8 mouse cellular contexts compared by ENCODE assay signal in genomic region chr7:19420821-19421636, GRCm38 (mm10). TPM values are rescaled to one million over a fixed set of nuclear protein-coding genes. Genes with fewer than 3 reads are reported as not detected.
A peak's percentile ranks its signal among the peaks of the same experiment; 100 is the strongest.
DNase-seq lines count a peak whose midpoint lies in the region; ATAC-seq and TF ChIP-seq lines count a peak whose summit lies in the region.

No protein-coding gene starts in this region.

- H3K27ac ChIP-seq in ES-Bruce4 (ENCODE audit: insufficient read depth, low read length): no peak overlapping the region
- no peak overlapping the region for H3K27ac ChIP-seq in forebrain, embryonic 14.5 days (ENCODE audit: low read depth, low read length)
- H3K27ac ChIP-seq in neural tube, embryonic 15.5 days (replicated peaks): no peak overlapping the region

- TF ChIP-seq EP300 in ES-Bruce4 (IDR thresholded peaks at IDR 0.05; ENCODE audit: insufficient read depth, low read depth, low read length): no peak

- ATAC-seq in forebrain, embryonic 14.5 days: peak; percentile 98
- peak; percentile 96 for ATAC-seq in neural tube, embryonic 15.5 days (ENCODE audit: low FRiP score)

- no peaks in the 10 kb centered on the region for H3K36me3 ChIP-seq in ES-Bruce4 (ENCODE audit: control insufficient read depth, insufficient read depth, low read length, poor library complexity, severe bottlenecking)
- peaks cover 12% of the 10 kb centered on the region for H3K36me3 ChIP-seq in forebrain, embryonic 14.5 days (ENCODE audit: control insufficient read depth, insufficient read depth, low read length)
- H3K36me3 ChIP-seq in neural tube, embryonic 15.5 days: peaks cover 19% of the 10 kb centered on the region

- H3K27me3 ChIP-seq in ES-Bruce4 (ENCODE audit: control insufficient read depth, insufficient read depth, low read length, poor library complexity, severe bottlenecking): no peaks in the 10 kb centered on the region; the same call in 1 of the 2 replicates
- peaks cover 19% of the 10 kb centered on the region for H3K27me3 ChIP-seq in forebrain, embryonic 14.5 days (replicated peaks; ENCODE audit: control insufficient read depth, insufficient read depth, low read length)
- peaks cover 56% of the 10 kb centered on the region for H3K27me3 ChIP-seq in neural tube, embryonic 15.5 days (replicated peaks)

- H3K4me1 ChIP-seq in ES-Bruce4 (ENCODE audit: control insufficient read depth, insufficient read depth, low read length): no peaks in the 10 kb centered on the region
- H3K4me1 ChIP-seq in forebrain, embryonic 14.5 days (ENCODE audit: control insufficient read depth, insufficient read depth, low read length): no peaks in the 10 kb centered on the region
- peaks cover 15% of the 10 kb centered on the region for H3K4me1 ChIP-seq in neural tube, embryonic 15.5 days

- no peaks in the 10 kb centered on the region for H3K9me3 ChIP-seq in ES-Bruce4 (replicated peaks; ENCODE audit: control insufficient read depth, insufficient read depth, low read length, poor library complexity, severe bottlenecking)
- H3K9me3 ChIP-seq in forebrain, embryonic 14.5 days (replicated peaks; ENCODE audit: control insufficient read depth, low read length): no peaks in the 10 kb centered on the region
- no peaks in the 10 kb centered on the region for H3K9me3 ChIP-seq in neural tube, embryonic 15.5 days (replicated peaks)

- H3K4me2 ChIP-seq in forebrain, embryonic 14.5 days (ENCODE audit: low read length): peak overlapping the region; percentile 71
- peak overlapping the region; percentile 82 for H3K4me2 ChIP-seq in neural tube, embryonic 15.5 days

- no peak for TF ChIP-seq POLR2A in ES-Bruce4 (IDR thresholded peaks at IDR 0.05; ENCODE audit: insufficient read depth, low read length)

- intact Hi-C loops in heart, postnatal 25 days (cut with DNase I): no loop called here

- WGBS in forebrain, embryonic 14.5 days: 13% methylated on average over 43 of the region's 43 CpGs
- 11% methylated on average over 43 of the region's 43 CpGs for WGBS in neural tube, embryonic 15.5 days

- H3K9ac ChIP-seq in ES-Bruce4 (ENCODE audit: low read depth, poor library complexity, severe bottlenecking): no peak overlapping the region
- no peak overlapping the region; the same call in 1 of the 2 replicates for H3K9ac ChIP-seq in forebrain, embryonic 14.5 days (ENCODE audit: low read length)
- peak overlapping the region; percentile 47 for H3K9ac ChIP-seq in neural tube, embryonic 15.5 days (replicated peaks)

- H3K4me3 ChIP-seq in ES-Bruce4 (ENCODE audit: low read depth, low read length): peak overlapping the region; percentile 73
- peak overlapping the region; percentile 36 for H3K4me3 ChIP-seq in forebrain, embryonic 14.5 days (ENCODE audit: low read depth, low read length)
- H3K4me3 ChIP-seq in neural tube, embryonic 15.5 days (replicated peaks): peak overlapping the region; percentile 48

- no peak for TF ChIP-seq CTCF in ES-Bruce4 (IDR thresholded peaks at IDR 0.05; ENCODE audit: low read depth, low read length)

- peak; percentile 87 for DNase-seq in cerebellum, adult 11-12 months
- DNase-seq in forebrain, embryonic 14.5 days (ENCODE audit: low spot score): peak; percentile 97
- DNase-seq in heart, postnatal 25 days (ENCODE audit: low spot score): peak; percentile 56
- peak; percentile 84 to 91 for DNase-seq in layer of hippocampus, adult 18-20 months (ENCODE audit: low spot score in 2 of 2)
- DNase-seq in lung, adult 18-20 months: peak; percentile 92 to 96
- peak; percentile 95 for DNase-seq in testis, postnatal 10 days (ENCODE audit: low spot score)

RNA-seq across cellular contexts. Expression of gene Ckm, which starts 16.5 kb away (rescaled TPM):
- polyA plus RNA-seq in ES-Bruce4 (2011; ENCODE audit: insufficient read depth, insufficient read length, low read depth, missing spikeins): not detected in 2 replicates
- polyA plus RNA-seq in forebrain, embryonic 14.5 days (2014; fragmentation: Nextera tagmentation; extraction: Ambion mirVana): not detected in 2 replicates
- 1,000 to 10,000 TPM; 4,463 to 5,048 TPM for total RNA-seq in heart, postnatal 25 days (2021)
- total RNA-seq in layer of hippocampus, adult 18-20 months (2021): not detected
- 16.6 and 38.6 TPM in 2 replicates for polyA plus RNA-seq in neural tube, embryonic 15.5 days (2015; fragmentation: Nextera tagmentation; extraction: Ambion mirVana)

RNA-seq across cellular contexts. Expression of gene Klc3, which starts 17.1 kb away (rescaled TPM):
- 17.6 and 18.7 TPM in 2 replicates for polyA plus RNA-seq in ES-Bruce4 (2011; ENCODE audit: insufficient read depth, insufficient read length, low read depth, missing spikeins)
- 0.81 and 1.3 TPM in 2 replicates for polyA plus RNA-seq in forebrain, embryonic 14.5 days (2014; fragmentation: Nextera tagmentation; extraction: Ambion mirVana)
- under 1 TPM; 0.23 to 0.31 TPM for total RNA-seq in heart, postnatal 25 days (2021)
- total RNA-seq in layer of hippocampus, adult 18-20 months (2021): 1 to 10 TPM; 4.5 to 5.5 TPM
- polyA plus RNA-seq in neural tube, embryonic 15.5 days (2015; fragmentation: Nextera tagmentation; extraction: Ambion mirVana): 1.2 and 4.0 TPM in 2 replicates

RNA-seq across cellular contexts. Expression of gene Mark4, which starts 37.6 kb away (rescaled TPM):
- polyA plus RNA-seq in ES-Bruce4 (2011; ENCODE audit: insufficient read depth, insufficient read length, low read depth, missing spikeins): 33.1 and 33.3 TPM in 2 replicates
- 9.2 and 13.0 TPM in 2 replicates for polyA plus RNA-seq in forebrain, embryonic 14.5 days (2014; fragmentation: Nextera tagmentation; extraction: Ambion mirVana)
- total RNA-seq in heart, postnatal 25 days (2021): 10 to 100 TPM; 22.3 to 24.3 TPM
- 10 to 100 TPM; 88.3 to 92.0 TPM for total RNA-seq in layer of hippocampus, adult 18-20 months (2021)
- polyA plus RNA-seq in neural tube, embryonic 15.5 days (2015; fragmentation: Nextera tagmentation; extraction: Ambion mirVana): 15.4 and 16.5 TPM in 2 replicates

RNA-seq across cellular contexts. Expression of gene Ercc2, which starts 39.2 kb away (rescaled TPM):
- polyA plus RNA-seq in ES-Bruce4 (2011; ENCODE audit: insufficient read depth, insufficient read length, low read depth, missing spikeins): 22.6 and 28.5 TPM in 2 replicates
- polyA plus RNA-seq in forebrain, embryonic 14.5 days (2014; fragmentation: Nextera tagmentation; extraction: Ambion mirVana): 12.9 and 15.2 TPM in 2 replicates
- 10 to 100 TPM; 10.8 to 12.6 TPM for total RNA-seq in heart, postnatal 25 days (2021)
- total RNA-seq in layer of hippocampus, adult 18-20 months (2021): 10 to 100 TPM; 37.5 to 38.3 TPM
- 21.6 and 22.2 TPM in 2 replicates for polyA plus RNA-seq in neural tube, embryonic 15.5 days (2015; fragmentation: Nextera tagmentation; extraction: Ambion mirVana)

RNA-seq across cellular contexts. Expression of gene Exoc3l2, which starts 42.1 kb away (rescaled TPM):
- polyA plus RNA-seq in ES-Bruce4 (2011; ENCODE audit: insufficient read depth, insufficient read length, low read depth, missing spikeins): 3.0 and 3.8 TPM in 2 replicates
- 0.16 and 0.25 TPM in 2 replicates for polyA plus RNA-seq in forebrain, embryonic 14.5 days (2014; fragmentation: Nextera tagmentation; extraction: Ambion mirVana)
- 1 to 10 TPM; 1.2 to 1.3 TPM for total RNA-seq in heart, postnatal 25 days (2021)
- under 1 TPM; 0.38 to 0.59 TPM for total RNA-seq in layer of hippocampus, adult 18-20 months (2021)
- polyA plus RNA-seq in neural tube, embryonic 15.5 days (2015; fragmentation: Nextera tagmentation; extraction: Ambion mirVana): 1.5 and 1.8 TPM in 2 replicates

Comparison
In these comparisons a context has a peak if more than half of its experiments do, and no peak if none do; other contexts are left out.
1. RNA of gene Ckm, which starts 16.5 kb away (polyA plus RNA-seq): 16.6 to 38.6 TPM in neural tube, embryonic 15.5 days; not detected in ES-Bruce4 and not detected in forebrain, embryonic 14.5 days; every median in the first group is over 10 times any median in the second.
2. Peak in every context shown above with its lines, with median percentiles within 50 percentile points of each other: H3K4me3 ChIP-seq and DNase-seq.